In genomic region chr3:85313646-85314255, GRCm38 (mm10) we compare ENCODE assay signal across 14 mouse cellular contexts.
DNase-seq lines count a peak whose midpoint lies in the region; ATAC-seq and TF ChIP-seq lines count a peak whose summit lies in the region.
"Had no signal": no experiment of that assay in that cellular context is flagged by ENCODE, and none has a peak within 500 bp of the region (broad histone marks: within the 10 kb centered on the region; RNA-seq: fewer than 3 reads in every experiment).

No protein-coding gene starts in this region.

- no peak for DNase-seq in forebrain, embryonic 10.5 days (ENCODE audit: extremely low spot score, low spot score)
- no peak for DNase-seq in forebrain, embryonic 14.5 days (ENCODE audit: low spot score)
- no peak for DNase-seq in left cerebral cortex, adult 2 months (ENCODE audit: extremely low spot score in 1 of 2, low spot score in 2 of 2)
- no peak for DNase-seq in left cerebral cortex, postnatal 4 days
- no peak for DNase-seq in gastrocnemius, postnatal 36 days
- no peak for DNase-seq in left cerebral cortex, postnatal 25 days (ENCODE audit: low spot score in 2 of 2)
- DNase-seq: adrenal gland, postnatal 14 days; gastrocnemius, adult 2 months; kidney, postnatal 25 days; liver, embryonic 13.5 days; lung, postnatal 14 days; thymus, adult 18-20 months had no signal

- H3K27me3 ChIP-seq in forebrain, embryonic 10.5 days (ENCODE audit: poor library complexity, severe bottlenecking), result no peaks in the 10 kb centered on the region
- H3K27me3 ChIP-seq in forebrain, embryonic 14.5 days (replicated peaks; ENCODE audit: control insufficient read depth, insufficient read depth, low read length), result no peaks in the 10 kb centered on the region
- H3K27me3 ChIP-seq in embryonic facial prominence, embryonic 15.5 days, result no peaks in the 10 kb centered on the region
- H3K27me3 ChIP-seq in neural tube, embryonic 15.5 days (replicated peaks), result no peaks in the 10 kb centered on the region
- H3K27me3 ChIP-seq: liver, embryonic 13.5 days had no signal

- H3K4me2 ChIP-seq in forebrain, embryonic 14.5 days (ENCODE audit: low read length), result no peak overlapping the region
- H3K4me2 ChIP-seq in embryonic facial prominence, embryonic 15.5 days (replicated peaks), result peak overlapping the region; percentile 9; the same call in 1 of the 2 replicates
- H3K4me2 ChIP-seq in neural tube, embryonic 15.5 days, result no peak overlapping the region
- H3K4me2 ChIP-seq: liver, embryonic 13.5 days had no signal

- peaks cover 36% of the 10 kb centered on the region for H3K4me1 ChIP-seq in forebrain, embryonic 10.5 days
- no peaks in the 10 kb centered on the region; the same call in 1 of the 2 replicates for H3K4me1 ChIP-seq in forebrain, embryonic 14.5 days (ENCODE audit: control insufficient read depth, insufficient read depth, low read length)
- H3K4me1 ChIP-seq in embryonic facial prominence, embryonic 15.5 days, result peaks cover 11% of the 10 kb centered on the region
- H3K4me1 ChIP-seq in neural tube, embryonic 15.5 days, result peaks cover 24% of the 10 kb centered on the region
- H3K4me1 ChIP-seq: liver, embryonic 13.5 days had no signal

- H3K36me3 ChIP-seq in forebrain, embryonic 10.5 days (replicated peaks), result no peaks in the 10 kb centered on the region
- no peaks in the 10 kb centered on the region for H3K36me3 ChIP-seq in forebrain, embryonic 14.5 days (ENCODE audit: control insufficient read depth, insufficient read depth, low read length)
- no peaks in the 10 kb centered on the region for H3K36me3 ChIP-seq in embryonic facial prominence, embryonic 15.5 days
- H3K36me3 ChIP-seq in neural tube, embryonic 15.5 days, result no peaks in the 10 kb centered on the region
- H3K36me3 ChIP-seq: liver, embryonic 13.5 days had no signal

- TF ChIP-seq CTCF in left cerebral cortex, adult 2 months (IDR thresholded peaks at IDR 0.05), result no peak

- WGBS in forebrain, embryonic 10.5 days, result 21% methylated on average over 4 of the region's 4 CpGs
- WGBS in forebrain, embryonic 14.5 days, result 20% methylated on average over 4 of the region's 4 CpGs
- WGBS in embryonic facial prominence, embryonic 15.5 days, result 11% methylated on average over 4 of the region's 4 CpGs
- WGBS in neural tube, embryonic 15.5 days, result 11% methylated on average over 4 of the region's 4 CpGs

- H3K4me3 ChIP-seq in forebrain, embryonic 10.5 days, result no peak overlapping the region
- H3K4me3 ChIP-seq in forebrain, embryonic 14.5 days (ENCODE audit: low read depth, low read length), result no peak overlapping the region
- H3K4me3 ChIP-seq in left cerebral cortex, adult 2 months, result no peak overlapping the region
- H3K4me3 ChIP-seq in embryonic facial prominence, embryonic 15.5 days (replicated peaks), result no peak overlapping the region
- no peak overlapping the region for H3K4me3 ChIP-seq in neural tube, embryonic 15.5 days (replicated peaks)
- H3K4me3 ChIP-seq: gastrocnemius, adult 2 months; liver, embryonic 13.5 days had no signal

- H3K9ac ChIP-seq in forebrain, embryonic 14.5 days (ENCODE audit: low read length), result no peak overlapping the region
- H3K9ac ChIP-seq in embryonic facial prominence, embryonic 15.5 days, result no peak overlapping the region
- no peak overlapping the region for H3K9ac ChIP-seq in neural tube, embryonic 15.5 days (replicated peaks)
- H3K9ac ChIP-seq: liver, embryonic 13.5 days had no signal

- ATAC-seq in forebrain, embryonic 14.5 days, result no peak
- no peak for ATAC-seq in embryonic facial prominence, embryonic 15.5 days (ENCODE audit: insufficient number of reproducible peaks, low FRiP score, low TSS enrichment, low read depth)
- ATAC-seq in neural tube, embryonic 15.5 days (ENCODE audit: low FRiP score), result no peak

- H3K9me3 ChIP-seq in forebrain, embryonic 10.5 days, result no peaks in the 10 kb centered on the region
- H3K9me3 ChIP-seq in forebrain, embryonic 14.5 days (replicated peaks; ENCODE audit: control insufficient read depth, low read length), result no peaks in the 10 kb centered on the region
- H3K9me3 ChIP-seq in embryonic facial prominence, embryonic 15.5 days (replicated peaks), result no peaks in the 10 kb centered on the region
- no peaks in the 10 kb centered on the region for H3K9me3 ChIP-seq in neural tube, embryonic 15.5 days (replicated peaks)
- H3K9me3 ChIP-seq: liver, embryonic 13.5 days had no signal

- peak overlapping the region; percentile 40; the same call in 1 of the 2 replicates for H3K27ac ChIP-seq in forebrain, embryonic 10.5 days
- H3K27ac ChIP-seq in forebrain, embryonic 14.5 days (ENCODE audit: low read depth, low read length), result no peak overlapping the region
- peak overlapping the region; percentile 88 for H3K27ac ChIP-seq in left cerebral cortex, adult 2 months
- H3K27ac ChIP-seq in embryonic facial prominence, embryonic 15.5 days (replicated peaks), result peak overlapping the region; percentile 52; the same call in 1 of the 2 replicates
- H3K27ac ChIP-seq in neural tube, embryonic 15.5 days (replicated peaks), result 0 out of 2 replicates have a peak overlapping the region, but pooled peaks have one; percentile 3
- H3K27ac ChIP-seq: gastrocnemius, adult 2 months; liver, embryonic 13.5 days had no signal

- intact Hi-C loops in left cerebral cortex, adult 2 months (cut with DNase I), result loop anchor here (2.0 to 10.0 kb wide), 3 partner anchors 27 to 359 kb away; no protein-coding TSS in a partner anchor
- intact Hi-C loops in left cerebral cortex, postnatal 4 days (cut with DNase I), result no loop called here
- intact Hi-C loops in gastrocnemius, postnatal 36 days (cut with DNase I), result no loop called here
- intact Hi-C loops in left cerebral cortex, postnatal 25 days (cut with DNase I), result loop anchor here (2.0 to 10.0 kb wide), 4 partner anchors 27 to 376 kb away; no protein-coding TSS in a partner anchor

Comparison
In these comparisons a context has a peak if more than half of its experiments do, and no peak if none do; other contexts are left out.
1. intact Hi-C loops: an anchor here in left cerebral cortex, adult 2 months (2.0 to 10.0 kb wide) and left cerebral cortex, postnatal 25 days (2.0 to 10.0 kb wide); none called in left cerebral cortex, postnatal 4 days and gastrocnemius, postnatal 36 days.